Mouse (Mus musculus) midbrain, embryonic 14.5 days (tissue): ENCODE measurements around the gene Rbm6. TPM values are rescaled to one million over a fixed set of nuclear protein-coding genes. Genes with fewer than 3 reads are reported as not detected.

Experiments
- ATAC-seq: fragments of 200-750 bp; cut with Nextera tagmentation; 2 replicates; pipeline ENCODE4 v1.8.0; 2017; ENCODE audit warnings: moderate number of reproducible peaks, moderate library complexity; ENCODE audit not compliant: low FRiP score, low TSS enrichment
- DNase-seq: peaks from one replicate; pipeline ENCODE4 v3.0.0-alpha.2; 2015
- H3K27ac ChIP-seq: fragments of 300-500 bp; sonication (generic); replicated peaks from 2 replicates; pipeline ENCODE4 v1.5.1; 2014; ENCODE audit warnings: mild to moderate bottlenecking, low read depth, low read length, moderate library complexity
- H3K27me3 ChIP-seq: fragments of 300-500 bp; sonication (generic); 2 replicates; pipeline ENCODE4 v1.6.1; 2014; ENCODE audit warnings: low read length, control low read depth, mixed read lengths; ENCODE audit not compliant: control insufficient read depth, insufficient read depth
- H3K36me3 ChIP-seq: fragments of 300-500 bp; sonication (generic); 2 replicates; pipeline ENCODE4 v1.6.1; 2014; ENCODE audit warnings: low read length, control low read depth; ENCODE audit not compliant: control insufficient read depth, insufficient read depth
- H3K4me1 ChIP-seq: fragments of 300-500 bp; sonication (generic); 2 replicates; pipeline ENCODE4 v1.6.1; 2014; ENCODE audit warnings: mild to moderate bottlenecking, antibody characterized with exemption, low read length, control low read depth; ENCODE audit not compliant: control insufficient read depth, insufficient read depth
- H3K4me2 ChIP-seq: fragments of 300-500 bp; sonication (generic); 2 replicates; pipeline ENCODE4 v1.6.1; 2014; ENCODE audit warnings: mild to moderate bottlenecking, low read length, moderate library complexity
- H3K4me3 ChIP-seq: fragments of 300-500 bp; sonication (generic); replicated peaks from 2 replicates; pipeline ENCODE4 v1.5.1; 2014; ENCODE audit warnings: low read depth, low read length
- H3K9ac ChIP-seq: fragments of 300-500 bp; sonication (generic); replicated peaks from 2 replicates; pipeline ENCODE4 v1.6.1; 2014; ENCODE audit warnings: mild to moderate bottlenecking, low read length, moderate library complexity
- H3K9me3 ChIP-seq: fragments of 300-500 bp; sonication (generic); 2 replicates; pipeline ENCODE4 v1.6.1; 2016; ENCODE audit warnings: low read length, control low read depth, mixed read lengths; ENCODE audit not compliant: control insufficient read depth
- WGBS: fragments of 180-500 bp; shearing (Covaris S2); extraction: QIAGEN DNeasy Blood & Tissue Kit; methylation state at CpG from one replicate; pipeline ENCODE4 v1.1.7; 2014; 5-methylcytosine and 5-hydroxymethylcytosine counted together
- polyA plus RNA-seq: library from polyadenylated mRNA; unstranded; fragments of >200 nt; fragmentation: Nextera tagmentation; extraction: Ambion mirVana; gene quantifications from 2 replicates; pipeline ENCODE4 v1.2.1, GENCODE M21; 2014

The Rbm6 gene
- polyA plus RNA-seq, 1 experiment from 2014 or later = 95.5 TPM

GRCm38 (mm10) chr9:107750378-107750777, 122.7 kb downstream of the Rbm6 start:
- Histone ChIP-seq H3K9me3 (no peaks in the 10 kb centered on the region), H3K27me3 (no peaks in the 10 kb centered on the region), H3K27ac (no peak overlapping the region), H3K4me1 (no peaks in the 10 kb centered on the region), H3K4me2 (no peak overlapping the region), H3K36me3 (peaks cover 97% of the 10 kb centered on the region), H3K9ac (no peak overlapping the region), H3K4me3 (no peak overlapping the region)
- ATAC-seq (no peak), DNase-seq (no peak)
- WGBS = 98% methylated on average over 5 of the region's 5 CpGs

- Histone ChIP-seq H3K27ac (no peak overlapping the region), H3K4me3 (no peak overlapping the region), H3K9me3 (no peaks in the 10 kb centered on the region), H3K36me3 (peaks cover 98% of the 10 kb centered on the region), H3K4me1 (no peaks in the 10 kb centered on the region), H3K4me2 (no peak overlapping the region), H3K9ac (no peak overlapping the region), H3K27me3 (no peaks in the 10 kb centered on the region)
- ATAC-seq (no peak), DNase-seq (no peak)
- 97% methylated on average over 3 of the region's 3 CpGs for WGBS
Measured at GRCm38 (mm10) chr9:107748063-107748462, 125.0 kb downstream of the Rbm6 start.

- no peak overlapping the region for H3K27ac ChIP-seq
- no peaks in the 10 kb centered on the region for H3K9me3 ChIP-seq
- no peaks in the 10 kb centered on the region for H3K27me3 ChIP-seq
- DNase-seq = no peak
- H3K36me3 ChIP-seq = peaks cover 99% of the 10 kb centered on the region
- no peak overlapping the region for H3K9ac ChIP-seq
- H3K4me2 ChIP-seq = no peak overlapping the region
- ATAC-seq = no peak
- WGBS = 90% methylated on average over 1 of the region's 1 CpGs
- H3K4me3 ChIP-seq = no peak overlapping the region
- H3K4me1 ChIP-seq = no peaks in the 10 kb centered on the region
Measured at GRCm38 (mm10) chr9:107747310-107747709, 125.7 kb downstream of the Rbm6 start.

DNA sequence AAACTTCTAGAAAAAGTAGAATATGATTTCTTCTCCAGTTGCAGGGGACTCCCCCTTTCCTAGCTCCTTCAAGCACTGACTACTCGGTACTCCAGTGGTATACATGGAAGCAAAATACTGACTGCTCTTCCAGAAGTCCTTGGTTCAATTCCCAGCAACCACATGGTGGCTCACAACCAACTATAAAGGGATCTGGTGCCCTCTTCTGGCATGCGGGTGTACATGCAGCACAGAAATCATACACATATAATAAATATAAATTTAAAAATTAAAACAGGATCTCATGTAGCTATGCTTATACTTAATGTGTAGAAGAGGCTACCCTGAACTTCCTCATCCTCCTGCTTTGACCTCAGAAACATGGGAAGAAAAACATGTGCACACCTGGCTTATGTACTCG, 126.4 kb downstream of the Rbm6 start:
- no peak overlapping the region for H3K27ac ChIP-seq
- H3K4me3 ChIP-seq = no peak overlapping the region
- no peaks in the 10 kb centered on the region for H3K27me3 ChIP-seq
- peaks cover 99% of the 10 kb centered on the region for H3K36me3 ChIP-seq
- no peak overlapping the region for H3K4me2 ChIP-seq
- no peak for DNase-seq
- WGBS = over 99% methylated on average over 3 of the region's 3 CpGs
- H3K9ac ChIP-seq = no peak overlapping the region
- H3K9me3 ChIP-seq = no peaks in the 10 kb centered on the region
- ATAC-seq = no peak
- H3K4me1 ChIP-seq = no peaks in the 10 kb centered on the region

DNA sequence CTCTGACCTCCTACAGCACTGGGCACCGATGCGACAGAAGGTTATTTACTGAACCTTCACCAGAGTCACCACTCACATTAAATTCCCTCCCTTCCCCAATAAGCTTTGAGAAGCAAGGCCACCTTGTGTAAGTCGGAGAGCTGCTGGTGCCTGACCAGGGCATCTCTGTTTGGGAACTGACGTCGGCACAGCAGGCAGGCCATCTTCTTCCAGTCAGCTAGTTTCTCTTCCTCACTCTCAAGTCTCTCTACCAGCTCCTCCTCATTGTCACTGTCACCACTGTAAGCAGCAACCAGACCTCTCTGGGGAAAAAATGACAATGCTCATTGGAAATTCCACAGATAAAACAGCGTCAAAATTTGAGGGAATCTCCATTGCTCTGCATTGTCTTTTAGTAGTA, 129.0 kb downstream of the Rbm6 start:
- no peak for DNase-seq
- no peak for ATAC-seq
- Histone ChIP-seq H3K4me1 (no peaks in the 10 kb centered on the region), H3K27me3 (no peaks in the 10 kb centered on the region), H3K27ac (no peak overlapping the region), H3K36me3 (peaks cover 99% of the 10 kb centered on the region), H3K4me2 (no peak overlapping the region), H3K9me3 (no peaks in the 10 kb centered on the region), H3K9ac (no peak overlapping the region), H3K4me3 (no peak overlapping the region)
- 94% methylated on average over 6 of the region's 6 CpGs for WGBS

DNA sequence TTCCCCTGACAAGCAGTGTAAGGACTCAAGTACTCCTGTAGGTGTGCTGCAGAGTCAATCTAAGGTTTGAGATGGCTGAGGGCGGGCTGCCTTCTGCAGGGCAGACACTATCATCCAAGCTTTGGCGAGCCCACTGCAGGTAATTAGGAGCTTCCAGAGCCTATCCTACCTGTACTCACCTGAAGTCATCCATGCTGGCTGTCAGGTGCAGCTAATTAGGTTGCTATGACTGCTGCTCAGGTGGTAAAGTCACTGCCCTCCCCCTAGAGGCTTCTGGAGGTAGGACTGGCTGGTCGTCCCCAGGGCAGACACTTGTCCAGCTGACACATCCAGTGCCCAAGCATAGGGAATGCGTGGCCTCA, 134.2 kb downstream of the Rbm6 start:
- H3K9me3 ChIP-seq = no peaks in the 10 kb centered on the region
- ATAC-seq (peak; percentile 1; the same call in 1 of the 2 replicates), DNase-seq (peak; percentile 64)
- no peak overlapping the region for H3K4me3 ChIP-seq
- no peaks in the 10 kb centered on the region for H3K27me3 ChIP-seq
- peak overlapping the region; percentile 72 for H3K27ac ChIP-seq
- no peak overlapping the region for H3K4me2 ChIP-seq
- H3K4me1 ChIP-seq = peaks cover 29% of the 10 kb centered on the region
- peaks cover 57% of the 10 kb centered on the region for H3K36me3 ChIP-seq
- H3K9ac ChIP-seq = no peak overlapping the region
- 41% methylated on average over 4 of the region's 4 CpGs for WGBS

DNA sequence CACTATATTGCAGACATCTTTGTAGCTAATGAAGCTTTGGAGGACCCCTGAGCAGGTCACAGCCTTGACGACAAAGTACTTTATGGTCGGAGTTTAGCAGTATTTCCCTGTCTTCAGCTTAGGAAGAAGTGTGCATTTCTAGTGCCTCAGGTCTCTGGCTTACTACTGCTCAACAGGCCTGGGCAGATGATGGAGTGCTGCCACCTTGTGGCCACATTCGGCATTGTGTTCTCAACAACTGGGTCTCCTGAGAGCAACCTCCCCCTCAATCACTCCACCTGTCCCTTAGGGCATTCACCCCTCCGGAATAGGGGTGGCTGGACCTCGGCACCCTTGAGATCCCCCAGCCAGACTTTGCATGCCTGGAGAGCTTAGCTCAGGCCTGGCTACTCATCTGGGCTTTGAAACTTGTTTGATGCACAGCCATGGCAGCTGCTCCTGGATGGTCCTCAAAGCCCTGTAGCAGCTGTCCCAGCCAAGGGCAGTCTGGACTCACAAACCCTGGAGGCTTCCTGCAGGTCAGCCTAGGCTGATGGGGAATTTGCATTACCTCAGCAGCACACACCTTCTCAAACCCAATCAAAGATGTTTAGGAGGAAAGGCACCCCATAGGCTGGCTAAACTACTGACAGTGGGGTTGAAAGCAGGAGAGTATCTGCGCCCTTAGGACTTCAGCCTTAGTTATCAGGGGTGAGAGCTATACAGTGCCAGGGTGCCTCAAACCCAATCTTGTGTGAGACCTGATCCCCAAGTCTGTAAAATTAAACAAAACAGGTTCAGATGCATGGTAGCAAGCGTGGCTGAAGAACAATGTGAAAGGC, 134.8 kb downstream of the Rbm6 start:
- ATAC-seq (peak; percentile 40; the same call in 1 of the 2 replicates), DNase-seq (peak; percentile 93)
- no peak overlapping the region for H3K4me2 ChIP-seq
- H3K36me3 ChIP-seq = peaks cover 51% of the 10 kb centered on the region
- WGBS = 20% methylated on average over 7 of the region's 7 CpGs
- peaks cover 29% of the 10 kb centered on the region for H3K4me1 ChIP-seq
- H3K27ac ChIP-seq = peak overlapping the region; percentile 72
- no peak overlapping the region for H3K4me3 ChIP-seq
- H3K9ac ChIP-seq = no peak overlapping the region
- H3K9me3 ChIP-seq = no peaks in the 10 kb centered on the region
- no peaks in the 10 kb centered on the region for H3K27me3 ChIP-seq

GRCm38 (mm10) chr9:107736185-107736485, 136.9 kb downstream of the Rbm6 start:
- H3K36me3 ChIP-seq = peaks cover 30% of the 10 kb centered on the region
- H3K4me1 ChIP-seq = peaks cover 34% of the 10 kb centered on the region
- H3K9ac ChIP-seq = peak overlapping the region; percentile 36; the same call in 1 of the 2 replicates
- ATAC-seq (no peak), DNase-seq (peak; percentile 66)
- WGBS = under 1% methylated on average over 7 of the region's 7 CpGs
- no peaks in the 10 kb centered on the region for H3K27me3 ChIP-seq
- H3K4me2 ChIP-seq = peak overlapping the region; percentile 47
- peak overlapping the region; percentile 4; the same call in 1 of the 2 replicates for H3K4me3 ChIP-seq
- H3K9me3 ChIP-seq = no peaks in the 10 kb centered on the region
- peak overlapping the region; percentile 92 for H3K27ac ChIP-seq
